Mouse (Mus musculus): Measurements from ENCODE around the gene Sall1. TPM values are rescaled to one million over a fixed set of nuclear protein-coding genes. Genes with fewer than 3 reads are reported as not detected.
A peak's percentile ranks its signal among the peaks of the same experiment; 100 is the strongest.

Gene Sall1
- total RNA-seq, 2 experiments from 2014 or later: 2.0 to 2.8 TPM

GRCm38 (mm10) chr8:89040751-89041420, 3.1 kb downstream of the Sall1 start:
- no peak for DNase-seq
- intact Hi-C loops (cut with DNase I): loop anchor here (10.0 kb wide), 1 partner anchor 534 kb away; no protein-coding TSS in a partner anchor

DNA sequence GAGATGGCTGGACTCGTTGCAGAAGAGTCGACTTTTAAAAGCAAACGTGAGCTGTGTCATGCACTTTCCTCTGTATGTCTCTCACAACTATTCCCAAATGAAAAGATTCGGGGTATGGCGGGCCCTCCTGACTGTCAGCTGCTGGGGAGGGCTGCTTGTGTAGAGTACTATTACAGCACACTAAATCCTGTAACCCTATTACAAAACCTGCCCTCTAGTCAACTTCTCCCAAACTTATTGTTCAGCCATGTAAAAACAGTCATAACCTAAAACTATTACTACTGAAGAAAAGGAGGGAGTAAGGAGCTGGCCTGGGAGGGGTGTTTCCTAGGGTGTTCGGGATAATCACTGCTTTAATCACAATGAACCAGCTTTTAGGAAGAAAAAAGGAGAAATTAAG, 4.1 kb downstream of the Sall1 start:
- DNase-seq: no peak
- intact Hi-C loops (cut with DNase I): loop anchor here (10.0 kb wide), 1 partner anchor 535 kb away; no protein-coding TSS in a partner anchor

- DNase-seq: no peak
- intact Hi-C loops (cut with DNase I): no loop called here
Measured at GRCm38 (mm10) chr8:89038920-89039319, 5.0 kb downstream of the Sall1 start.

DNA sequence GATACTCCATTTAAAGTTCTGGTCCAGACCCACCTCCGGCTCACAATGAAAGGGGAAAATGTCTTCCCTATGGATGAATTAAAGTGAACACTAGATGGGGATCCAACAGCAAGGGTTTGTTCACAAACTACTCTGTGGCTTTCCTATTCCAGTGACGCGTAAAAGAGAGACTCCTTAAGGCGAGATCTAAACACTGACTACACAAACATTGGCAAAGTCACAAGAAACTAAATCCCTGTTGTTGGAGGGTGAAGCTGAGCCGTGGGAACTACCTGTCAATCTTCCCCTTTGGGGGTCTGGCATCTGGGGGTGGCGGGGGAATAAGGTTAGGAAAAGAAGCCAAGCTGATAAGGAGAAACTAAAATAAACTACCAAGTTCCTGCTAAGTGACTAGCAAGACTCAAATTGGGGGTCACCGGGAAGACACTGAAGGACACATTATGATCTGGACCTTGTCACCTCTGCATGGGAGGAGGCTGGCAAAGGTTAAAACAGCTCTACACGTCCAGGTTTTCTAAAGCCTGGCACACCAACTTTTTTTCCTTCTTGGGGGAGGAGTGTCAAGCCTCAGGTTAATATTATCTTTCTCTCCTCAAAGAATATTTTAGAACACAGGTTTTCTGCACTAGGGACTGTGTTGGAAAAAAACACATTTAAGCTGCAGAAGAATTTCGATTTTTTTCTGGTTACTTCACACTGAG, 6.3 kb downstream of the Sall1 start:
- intact Hi-C loops (cut with DNase I): no loop called here

DNA sequence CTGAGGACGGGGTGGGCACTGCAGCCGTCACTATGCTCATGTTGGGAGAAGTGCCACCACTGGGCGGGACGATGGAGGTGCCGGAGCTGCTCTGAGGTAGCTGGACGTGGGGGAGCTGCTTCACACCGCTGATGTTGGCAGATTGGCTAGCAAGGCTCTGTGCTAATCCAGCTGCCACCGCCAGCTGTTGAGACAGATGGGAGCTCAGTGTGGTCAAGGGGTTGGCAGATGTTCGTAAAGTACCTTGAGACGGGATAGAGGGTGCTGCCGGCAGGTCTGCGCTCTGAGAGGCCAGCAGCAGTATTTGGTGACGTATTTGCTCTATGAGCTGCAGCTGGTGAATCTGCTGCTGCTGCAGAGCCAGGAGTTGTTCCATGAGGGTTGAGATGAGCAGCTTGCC, 11.6 kb downstream of the Sall1 start:
- no peak for DNase-seq
- intact Hi-C loops (cut with DNase I): no loop called here

More for the DNA sequence above, 6.3 kb downstream of the Sall1 start:
- DNase-seq: no peak

GRCm38 (mm10) chr8:89028156-89028555, 15.8 kb downstream of the Sall1 start:
- intact Hi-C loops (cut with DNase I): no loop called here

GRCm38 (mm10) chr8:89026139-89026520, 17.8 kb downstream of the Sall1 start:
- DNase-seq: no peak
- intact Hi-C loops (cut with DNase I): no loop called here

More at GRCm38 (mm10) chr8:89028156-89028555, 15.8 kb downstream of the Sall1 start:
- DNase-seq: no peak

- no peak for DNase-seq
- intact Hi-C loops (cut with DNase I): no loop called here
Measured at GRCm38 (mm10) chr8:89025281-89026138, 18.5 kb downstream of the Sall1 start.

DNA sequence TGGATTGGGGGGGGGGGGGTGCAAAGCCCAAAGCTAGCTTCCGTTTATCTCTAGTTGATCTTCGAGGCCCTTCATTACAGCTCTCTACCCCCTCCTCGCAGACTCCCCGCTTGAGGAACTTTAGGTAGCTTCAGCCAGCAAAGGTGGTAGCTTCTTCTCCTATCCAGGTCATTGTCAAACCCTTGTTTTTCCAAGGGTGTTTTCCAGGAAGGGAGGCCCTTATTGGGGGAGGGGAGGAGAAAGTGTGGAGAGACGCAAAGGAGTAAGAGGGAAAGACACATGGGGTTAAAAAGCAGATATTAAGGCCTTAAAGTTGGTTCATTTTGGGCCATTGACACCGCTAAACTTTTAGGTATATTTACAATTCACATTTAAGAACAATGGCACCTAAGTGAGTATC, 19.2 kb downstream of the Sall1 start:
- intact Hi-C loops (cut with DNase I): no loop called here
- DNase-seq: no peak

GRCm38 (mm10) chr8:89021139-89021538, 22.8 kb downstream of the Sall1 start:
- no peak for DNase-seq
- intact Hi-C loops (cut with DNase I): no loop called here

- DNase-seq: peak in 1 of 2 experiments; percentile 23
- intact Hi-C loops (cut with DNase I): no loop called here
Measured at GRCm38 (mm10) chr8:89017891-89018290, 26.1 kb downstream of the Sall1 start.

GRCm38 (mm10) chr8:89016465-89017070, 27.4 kb downstream of the Sall1 start:
- intact Hi-C loops (cut with DNase I): no loop called here
- DNase-seq: no peak

DNA sequence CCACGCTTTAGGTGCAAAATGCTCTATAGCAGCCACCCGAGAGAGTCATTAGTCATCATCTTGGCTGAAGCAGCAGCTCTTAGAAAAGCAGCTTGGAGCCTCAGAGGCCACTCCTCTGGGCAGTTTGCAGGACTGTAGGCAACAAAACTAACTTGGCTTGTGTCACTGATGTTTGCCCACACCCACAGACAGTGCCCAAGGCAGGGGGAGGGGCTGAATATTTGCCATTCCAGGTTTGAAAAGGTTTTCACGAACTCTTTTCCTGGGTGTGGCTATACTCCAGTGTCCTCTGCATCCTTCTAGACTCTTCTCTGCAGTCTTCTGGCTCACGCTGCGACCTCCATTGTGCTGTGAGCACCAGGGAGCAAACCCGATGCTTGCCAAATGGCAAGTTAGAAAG, 28.4 kb downstream of the Sall1 start:
- no peak for DNase-seq
- intact Hi-C loops (cut with DNase I): no loop called here

GRCm38 (mm10) chr8:89012853-89013534, 31.0 kb downstream of the Sall1 start:
- intact Hi-C loops (cut with DNase I): no loop called here

DNA sequence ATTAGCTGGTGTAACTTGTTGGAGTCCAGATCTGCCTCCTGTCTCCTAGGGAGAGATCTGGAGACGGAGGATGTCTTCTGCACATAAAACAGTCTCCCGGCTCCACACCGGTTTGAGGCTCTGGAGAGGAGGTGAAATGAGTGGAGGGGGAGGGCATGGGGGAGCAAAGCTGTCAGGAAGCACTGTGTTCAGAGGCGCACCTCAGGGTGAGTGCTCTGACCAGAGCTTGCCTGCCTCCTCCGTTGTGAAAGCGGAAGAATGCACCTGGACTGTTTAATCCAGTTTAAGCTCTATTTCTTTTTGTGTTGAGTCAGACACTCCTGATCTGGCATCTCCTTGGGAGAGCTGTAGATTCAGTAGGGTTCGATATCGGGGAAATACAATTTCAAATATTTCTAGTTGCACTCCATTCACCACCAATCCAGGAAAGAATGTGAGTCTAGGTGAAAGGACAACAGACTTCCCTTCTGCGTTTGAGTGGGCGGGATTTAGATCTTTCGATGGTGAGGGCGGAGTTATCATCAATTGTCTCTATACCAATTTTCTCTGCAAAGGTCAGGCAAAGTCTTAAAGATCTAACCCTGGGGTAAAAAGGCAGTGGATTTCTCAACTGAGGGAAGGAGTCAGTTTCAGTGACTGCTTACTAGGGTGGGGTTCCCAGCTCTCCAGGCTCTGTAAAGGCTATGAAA, 31.8 kb downstream of the Sall1 start:
- DNase-seq: no peak
- intact Hi-C loops (cut with DNase I): no loop called here

More at GRCm38 (mm10) chr8:89012853-89013534, 31.0 kb downstream of the Sall1 start:
- DNase-seq: no peak

- no peak for DNase-seq
- intact Hi-C loops (cut with DNase I): no loop called here
Measured at GRCm38 (mm10) chr8:89008784-89009183, 35.2 kb downstream of the Sall1 start.

DNA sequence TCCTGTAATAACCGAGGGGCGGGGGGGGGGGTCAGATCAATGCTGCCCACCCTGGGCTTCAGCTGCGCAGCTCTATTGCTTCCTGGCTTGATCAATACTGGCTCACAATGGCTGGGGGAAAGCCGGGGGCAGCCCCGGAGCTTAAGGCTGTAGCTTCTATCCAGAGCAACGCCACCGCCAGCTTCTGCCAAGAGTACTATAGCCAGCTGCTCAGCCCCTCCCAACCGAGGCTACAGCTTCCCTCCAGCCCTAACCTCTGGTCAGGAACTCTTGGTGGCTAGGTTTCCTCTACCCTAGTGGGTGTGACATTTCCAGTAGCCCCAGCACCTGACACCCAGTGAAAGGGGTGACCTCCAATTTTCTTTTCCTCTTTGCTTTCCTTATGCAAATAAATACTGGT, 36.8 kb downstream of the Sall1 start:
- DNase-seq: no peak
- intact Hi-C loops (cut with DNase I): no loop called here

DNA sequence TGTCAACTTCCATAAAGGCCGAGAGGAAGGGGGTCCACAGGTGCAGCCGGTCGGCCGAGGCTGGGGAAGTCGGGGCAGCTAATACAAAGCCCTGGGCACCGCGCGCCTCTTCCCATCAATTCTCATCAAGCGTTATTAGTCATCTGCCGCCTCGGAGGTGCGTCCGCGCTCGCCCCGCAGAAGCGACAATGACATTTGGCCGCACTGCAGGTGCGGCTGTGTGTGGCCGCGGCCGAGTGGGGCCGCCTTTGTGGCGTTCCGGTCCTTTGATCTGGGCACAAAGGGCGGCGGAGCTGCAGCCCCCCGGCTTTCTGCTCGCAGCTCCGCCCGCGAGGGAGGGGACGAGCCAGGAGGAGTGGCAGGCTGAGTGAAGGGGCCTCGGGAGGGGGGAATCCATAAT, 37.5 kb downstream of the Sall1 start:
- intact Hi-C loops (cut with DNase I): no loop called here
- DNase-seq: no peak

- intact Hi-C loops (cut with DNase I): no loop called here
- DNase-seq: no peak
Measured at GRCm38 (mm10) chr8:89005797-89006196, 38.2 kb downstream of the Sall1 start.

GRCm38 (mm10) chr8:89004041-89004440, 39.9 kb downstream of the Sall1 start:
- DNase-seq: no peak
- intact Hi-C loops (cut with DNase I): no loop called here

Data from heart, postnatal 10 days (tissue).